Mouse (Mus musculus) left cerebral cortex, postnatal 14 days (tissue): ENCODE data around the gene Ccnl2. TPM values are rescaled to one million over a fixed set of nuclear protein-coding genes. Genes with fewer than 3 reads are reported as not detected.

ENCODE experiments used
- DNase-seq, 2 experiments: peaks; one replicate each; pipeline ENCODE4 v3.0.0; 2021 to 2022; ENCODE audit warnings: low spot score in 2 of 2, mixed read lengths in 1 of 2
- intact Hi-C: fragments of 180-260 bp; cut with DNase I; formaldehyde crosslinking; loops from one replicate; pipeline ENCODE4 v1.15.1; 2025
- microRNA-seq, 2 experiments: library from miRNA; unstranded; fragments of <30 nt; microRNA quantifications; one replicate each; pipeline ENCODE4 v1.2.0; 2022
- total RNA-seq, 2 experiments: library from RNA; stranded (reverse); gene quantifications; 2 replicates each; pipeline ENCODE4 v1.2.3; 2021

The Ccnl2 gene
- total RNA-seq, 2 experiments from 2014 or later, result 69.5 to 73.5 TPM

- intact Hi-C loops, result no loop called here
Observed at GRCm38 (mm10) chr4:155853421-155853820, 41.1 kb downstream of the Ccnl2 start.

GRCm38 (mm10) chr4:155854991-155855390, 42.7 kb downstream of the Ccnl2 start:
- no peak for DNase-seq
- intact Hi-C loops, result no loop called here

More at GRCm38 (mm10) chr4:155853421-155853820, 41.1 kb downstream of the Ccnl2 start:
- no peak for DNase-seq

- DNase-seq, result no peak
- intact Hi-C loops, result no loop called here
Observed at GRCm38 (mm10) chr4:155856071-155856470, 43.8 kb downstream of the Ccnl2 start.

- no peak for DNase-seq
- intact Hi-C loops, result no loop called here
Observed at GRCm38 (mm10) chr4:155856881-155857280, 44.6 kb downstream of the Ccnl2 start.

GRCm38 (mm10) chr4:155859318-155859717, 47.0 kb downstream of the Ccnl2 start:
- intact Hi-C loops, result no loop called here
- no peak for DNase-seq

- intact Hi-C loops, result no loop called here
- no peak for DNase-seq
Observed at GRCm38 (mm10) chr4:155861787-155862186, 49.5 kb downstream of the Ccnl2 start.

GRCm38 (mm10) chr4:155863001-155863400, 50.7 kb downstream of the Ccnl2 start, which contains the start of gene Tas1r3:
Gene Tas1r3 (minus strand): TSS chr4:155863362.
- no peak for DNase-seq
- intact Hi-C loops, result no loop called here

GRCm38 (mm10) chr4:155868614-155869298, 56.5 kb downstream of the Ccnl2 start:
- intact Hi-C loops, result no loop called here
- no peak for DNase-seq

GRCm38 (mm10) chr4:155869317-155870033, 57.2 kb downstream of the Ccnl2 start, which contains the start of the genes Cptp and Ints11:
Gene Cptp (minus strand): TSS chr4:155869440.
Gene Ints11 (plus strand): TSS chr4:155869546.
- peak; percentile 97 for DNase-seq
- intact Hi-C loops, result no loop called here

- no peak for DNase-seq
- intact Hi-C loops, result no loop called here
Observed at GRCm38 (mm10) chr4:155871404-155871803, 59.1 kb downstream of the Ccnl2 start.

Small RNA genes within 50 kb of the gene (microRNA-seq; reads per million reads assigned to microRNA genes)
- 0 reads per million in 2 experiments for gene Gm27743

Other genes starting within 250 kb of the Ccnl2 start
- gene Slc35e2, start 211.1 kb upstream of the Ccnl2 start, total RNA-seq, result 10 to 100 TPM; 48.8 to 53.1 TPM
- 10 to 100 TPM; 45.4 to 47.0 TPM for gene Cdk11b, start 187.6 kb upstream of the Ccnl2 start, total RNA-seq
- gene Gm10563, start 167.1 kb upstream of the Ccnl2 start, total RNA-seq, result not detected
- gene Mmp23, start 159.1 kb upstream of the Ccnl2 start, total RNA-seq, result 1 to 10 TPM; 1.2 to 2.4 TPM
- gene Mib2, start 143.3 kb upstream of the Ccnl2 start, total RNA-seq, result 100 to 1,000 TPM; 105 TPM
- gene Fndc10, start 118.1 kb upstream of the Ccnl2 start, total RNA-seq, result 10 to 100 TPM; 22.8 to 26.0 TPM
- gene Ssu72, start 107.7 kb upstream of the Ccnl2 start, total RNA-seq, result 10 to 100 TPM; 84.2 to 86.8 TPM
- gene Tmem240, start 77.7 kb upstream of the Ccnl2 start, total RNA-seq, result 10 to 100 TPM; 67.0 to 70.7 TPM
- 10 to 100 TPM; 52.3 to 53.2 TPM for gene Atad3a, start 51.4 kb upstream of the Ccnl2 start, total RNA-seq
- 10 to 100 TPM; 16.3 to 17.0 TPM for gene Vwa1, start 37.8 kb upstream of the Ccnl2 start, total RNA-seq
- 10 to 100 TPM in 1 of 2 experiments, 1 to 10 TPM in 1; 8.7 to 11.6 TPM for gene Tmem88b, start 26.6 kb upstream of the Ccnl2 start, total RNA-seq
- gene Ankrd65, start 22.1 kb upstream of the Ccnl2 start, total RNA-seq, result under 1 TPM in 1 of 2 experiments, not detected in 1; 0.31 TPM
- gene Mrpl20, start 9.6 kb upstream of the Ccnl2 start, total RNA-seq, result 100 to 1,000 TPM; 104 to 112 TPM
- 10 to 100 TPM; 83.3 to 84.1 TPM for gene Aurkaip1, start 18.8 kb downstream of the Ccnl2 start, total RNA-seq
- 10 to 100 TPM in 1 of 2 experiments, 1 to 10 TPM in 1; 9.0 to 14.0 TPM for gene Mxra8, start 27.2 kb downstream of the Ccnl2 start, total RNA-seq
- gene Dvl1, start 34.9 kb downstream of the Ccnl2 start, total RNA-seq, result 10 to 100 TPM; 81.5 to 81.6 TPM
- under 1 TPM; 0.20 to 0.27 TPM for gene Tas1r3, start 50.9 kb downstream of the Ccnl2 start, total RNA-seq
- 10 to 100 TPM; 28.8 to 29.7 TPM for gene Cptp, start 57.0 kb downstream of the Ccnl2 start, total RNA-seq
- gene Ints11, start 57.1 kb downstream of the Ccnl2 start, total RNA-seq, result 10 to 100 TPM; 34.4 to 38.4 TPM
- 10 to 100 TPM; 65.3 to 66.9 TPM for gene Pusl1, start 79.3 kb downstream of the Ccnl2 start, total RNA-seq
- gene Acap3, start 79.3 kb downstream of the Ccnl2 start, total RNA-seq, result 100 to 1,000 TPM; 139 TPM
- 10 to 100 TPM; 69.8 to 79.0 TPM for gene Ube2j2, start 131.3 kb downstream of the Ccnl2 start, total RNA-seq
- gene C1qtnf12, start 149.8 kb downstream of the Ccnl2 start, total RNA-seq, result 10 to 100 TPM; 13.5 to 15.1 TPM
- 10 to 100 TPM in 1 of 2 experiments, 1 to 10 TPM in 1; 9.6 to 10.6 TPM for gene B3galt6, start 180.2 kb downstream of the Ccnl2 start, total RNA-seq
- 100 to 1,000 TPM; 150 to 157 TPM for gene Sdf4, start 180.4 kb downstream of the Ccnl2 start, total RNA-seq
- 1 to 10 TPM in 1 of 2 experiments, under 1 TPM in 1; 0.66 to 1.2 TPM for gene Tnfrsf4, start 201.4 kb downstream of the Ccnl2 start, total RNA-seq
- under 1 TPM in 1 of 2 experiments, not detected in 1; 0.32 TPM for gene Tnfrsf18, start 213.7 kb downstream of the Ccnl2 start, total RNA-seq
- not detected for gene Ttll10, start 246.9 kb downstream of the Ccnl2 start, total RNA-seq